Mouse (Mus musculus) hindbrain, postnatal 0 days (tissue): Measurements from ENCODE around the gene Tmem132c. TPM values are rescaled to one million over a fixed set of nuclear protein-coding genes. Genes with fewer than 3 reads are reported as not detected.

Experiments
- ATAC-seq: fragments of 200-750 bp; cut with Nextera tagmentation; 2 replicates; pipeline ENCODE4 v1.8.0; 2017; ENCODE audit warnings: mild to moderate bottlenecking, moderate TSS enrichment, moderate library complexity
- DNase-seq: peaks from one replicate; pipeline ENCODE4 v3.0.0-alpha.2; 2015; ENCODE audit warnings: low spot score
- H3K27ac ChIP-seq: fragments of 300-500 bp; sonication (generic); 2 replicates; pipeline ENCODE4 v1.5.1; 2014; ENCODE audit warnings: mild to moderate bottlenecking
- H3K27me3 ChIP-seq: fragments of 300-500 bp; sonication (generic); 2 replicates; pipeline ENCODE4 v1.6.1; 2014; ENCODE audit warnings: low read length, mixed read lengths; ENCODE audit not compliant: insufficient read depth
- H3K36me3 ChIP-seq: fragments of 300-500 bp; sonication (generic); 2 replicates; pipeline ENCODE4 v1.6.1; 2014; ENCODE audit warnings: low read length, mixed read lengths; ENCODE audit not compliant: insufficient read depth
- H3K4me1 ChIP-seq: fragments of 300-500 bp; sonication (generic); 2 replicates; pipeline ENCODE4 v1.6.1; 2014; ENCODE audit warnings: antibody characterized with exemption, low read length, mixed read lengths; ENCODE audit not compliant: insufficient read depth
- H3K4me2 ChIP-seq: fragments of 300-500 bp; sonication (generic); 2 replicates; pipeline ENCODE4 v1.6.1; 2014; ENCODE audit warnings: low read depth, mild to moderate bottlenecking, low read length, moderate library complexity, mixed read lengths
- H3K4me3 ChIP-seq: fragments of 300-500 bp; sonication (generic); 2 replicates; pipeline ENCODE4 v1.5.1; 2014; ENCODE audit warnings: low read length
- H3K9ac ChIP-seq: fragments of 300-500 bp; sonication (generic); replicated peaks from 2 replicates; pipeline ENCODE4 v1.6.1; 2014; ENCODE audit warnings: mild to moderate bottlenecking, low read length, moderate library complexity, mixed read lengths
- H3K9me3 ChIP-seq: fragments of 300-500 bp; sonication (generic); 2 replicates; pipeline ENCODE4 v1.6.1; 2016; ENCODE audit warnings: low read length, mixed read lengths
- CTCF ChIP-seq: IDR thresholded peaks from 2 replicates; pipeline ENCODE4 v1.5.1; 2016; ENCODE audit warnings: antibody characterized with exemption, control low read depth, low read depth
- WGBS: fragments of 180-500 bp; shearing (Covaris S2); extraction: QIAGEN DNeasy Blood & Tissue Kit; methylation state at CpG from one replicate; pipeline ENCODE4 v1.1.7; 2014; 5-methylcytosine and 5-hydroxymethylcytosine counted together
- polyA plus RNA-seq: library from polyadenylated mRNA; unstranded; fragments of >200 nt; fragmentation: Nextera tagmentation; extraction: Ambion mirVana; gene quantifications from 2 replicates; pipeline ENCODE4 v1.2.1, GENCODE M21; 2015
- total RNA-seq: library from RNA; depleted of rRNA; stranded (reverse); fragments of >200 nt; gene quantifications from 2 replicates; pipeline ENCODE4 v1.2.3, GENCODE M21; 2014

Gene Tmem132c
- total and polyA plus RNA-seq, 2 experiments from 2014 or later, result 12.9 to 46.0 TPM

DNA sequence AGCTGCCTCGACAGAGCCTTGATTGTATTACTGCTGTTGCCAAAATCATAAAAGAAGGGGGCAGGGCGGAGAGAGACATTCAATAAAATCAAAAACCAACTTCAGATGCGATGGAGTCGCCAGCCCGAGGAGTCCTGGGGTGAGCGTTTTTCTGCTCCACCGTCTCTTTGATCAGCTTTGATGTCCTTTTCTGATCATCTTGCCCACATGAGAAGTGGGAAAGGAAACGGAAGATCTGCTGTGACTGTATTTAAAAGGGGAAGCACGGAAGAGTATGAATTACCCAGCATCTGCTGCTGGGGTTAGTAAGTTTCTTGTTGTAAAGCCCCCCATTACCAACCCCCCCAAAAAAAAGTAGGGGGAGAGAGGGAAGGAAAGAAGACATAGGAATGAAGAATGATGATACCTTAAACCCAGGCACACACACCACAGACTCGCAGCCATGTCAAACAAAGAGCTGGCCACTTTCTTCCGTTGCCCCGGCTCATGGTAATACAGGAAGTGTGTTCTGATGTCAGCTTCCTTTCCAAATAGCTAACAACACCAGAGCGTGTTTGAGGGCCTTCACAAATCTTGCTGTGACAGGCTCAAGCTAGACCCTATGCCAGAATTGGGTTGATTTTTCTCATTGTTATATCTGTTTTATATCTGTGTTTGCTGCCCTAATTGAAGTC is 243.3 kb downstream of the Tmem132c start:
- H3K9me3 ChIP-seq, result no peaks in the 10 kb centered on the region
- DNase-seq (no peak), ATAC-seq (no peak)
- no peaks in the 10 kb centered on the region for H3K36me3 ChIP-seq
- no peaks in the 10 kb centered on the region for H3K4me1 ChIP-seq
- no peak overlapping the region for H3K4me3 ChIP-seq
- H3K4me2 ChIP-seq, result no peak overlapping the region
- 35% methylated on average over 13 of the region's 13 CpGs for WGBS
- no peak for TF ChIP-seq CTCF
- no peak overlapping the region for H3K27ac ChIP-seq
- no peaks in the 10 kb centered on the region for H3K27me3 ChIP-seq
- H3K9ac ChIP-seq, result no peak overlapping the region

DNA sequence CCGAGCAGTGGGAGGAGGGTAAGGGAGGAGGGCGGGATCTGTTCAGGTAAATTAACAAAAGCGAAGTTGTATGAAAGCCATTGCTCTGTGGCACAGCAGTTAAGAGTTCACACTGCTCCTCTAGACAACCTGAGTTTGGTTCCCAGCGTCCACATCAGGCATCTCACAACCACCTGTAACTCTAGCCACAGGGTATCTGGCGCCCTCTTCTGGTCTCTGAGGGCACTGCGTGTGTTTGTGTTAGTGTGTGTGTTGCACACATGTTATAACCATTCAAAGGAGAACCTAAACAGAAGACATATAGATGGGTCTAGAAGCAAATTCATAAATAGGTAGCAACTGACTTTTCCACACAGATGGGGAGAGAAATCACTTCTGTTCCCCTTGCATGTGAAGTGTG is 245.6 kb downstream of the Tmem132c start:
- no peak for ATAC-seq
- 89% methylated on average over 6 of the region's 6 CpGs for WGBS
- no peak overlapping the region for H3K4me2 ChIP-seq

DNA sequence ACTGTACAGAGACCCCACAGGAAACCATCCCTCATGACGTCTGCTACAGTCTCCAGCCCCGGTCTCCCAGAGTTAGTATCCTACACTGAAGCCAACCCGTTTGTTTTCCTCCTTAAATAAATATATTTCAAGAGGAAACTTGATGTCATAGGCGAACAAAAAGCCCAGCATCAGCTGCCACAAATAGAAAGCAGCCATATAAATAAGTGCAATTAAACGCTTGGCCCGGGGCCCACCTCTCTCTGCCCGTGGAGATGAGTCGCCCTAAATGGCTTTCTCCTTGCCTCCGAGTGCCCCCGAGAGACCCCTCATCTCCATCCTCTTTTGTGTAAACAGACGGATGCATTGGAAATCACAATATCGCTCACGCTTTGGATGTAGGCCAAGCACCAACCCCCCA is 247.1 kb downstream of the Tmem132c start:
- Histone ChIP-seq H3K4me3 (no peak overlapping the region), H3K27ac (no peak overlapping the region), H3K9me3 (no peaks in the 10 kb centered on the region), H3K4me2 (no peak overlapping the region), H3K9ac (no peak overlapping the region), H3K4me1 (no peaks in the 10 kb centered on the region), H3K27me3 (no peaks in the 10 kb centered on the region), H3K36me3 (no peaks in the 10 kb centered on the region)
- TF ChIP-seq CTCF, result no peak
- ATAC-seq, result no peak
- WGBS, result 47% methylated on average over 13 of the region's 13 CpGs
- DNase-seq, result no peak

More for the DNA sequence above, 245.6 kb downstream of the Tmem132c start:
- Histone ChIP-seq H3K9ac (no peak overlapping the region), H3K27ac (no peak overlapping the region), H3K9me3 (no peaks in the 10 kb centered on the region), H3K36me3 (no peaks in the 10 kb centered on the region), H3K4me3 (no peak overlapping the region), H3K27me3 (no peaks in the 10 kb centered on the region), H3K4me1 (no peaks in the 10 kb centered on the region)
- DNase-seq, result no peak
- peak; percentile 37 for TF ChIP-seq CTCF

DNA sequence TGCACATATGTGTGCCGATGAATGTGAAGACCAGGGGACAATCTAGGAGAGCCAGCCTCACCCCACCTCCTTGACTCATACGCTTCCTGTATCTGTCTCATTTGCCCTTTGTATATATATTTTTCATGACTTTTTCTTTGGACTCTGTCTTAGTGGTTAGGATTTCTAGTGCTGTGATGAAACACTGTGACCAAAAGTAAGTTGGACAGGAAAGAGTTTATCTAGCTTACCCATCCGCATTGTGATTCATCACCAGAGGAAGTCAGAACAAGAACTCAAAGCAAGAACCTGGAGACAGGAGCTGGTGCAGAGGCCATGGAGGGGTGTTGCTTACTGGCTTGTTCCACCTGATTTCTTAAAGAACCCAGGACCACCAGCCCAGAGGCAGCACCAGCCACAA is 250.1 kb downstream of the Tmem132c start:
- ATAC-seq (no peak), DNase-seq (no peak)
- no peak for TF ChIP-seq CTCF
- Histone ChIP-seq H3K4me2 (no peak overlapping the region), H3K36me3 (no peaks in the 10 kb centered on the region), H3K9me3 (no peaks in the 10 kb centered on the region), H3K4me1 (no peaks in the 10 kb centered on the region), H3K27me3 (no peaks in the 10 kb centered on the region), H3K4me3 (no peak overlapping the region), H3K9ac (no peak overlapping the region), H3K27ac (no peak overlapping the region)
- 97% methylated on average over 3 of the region's 3 CpGs for WGBS

DNA sequence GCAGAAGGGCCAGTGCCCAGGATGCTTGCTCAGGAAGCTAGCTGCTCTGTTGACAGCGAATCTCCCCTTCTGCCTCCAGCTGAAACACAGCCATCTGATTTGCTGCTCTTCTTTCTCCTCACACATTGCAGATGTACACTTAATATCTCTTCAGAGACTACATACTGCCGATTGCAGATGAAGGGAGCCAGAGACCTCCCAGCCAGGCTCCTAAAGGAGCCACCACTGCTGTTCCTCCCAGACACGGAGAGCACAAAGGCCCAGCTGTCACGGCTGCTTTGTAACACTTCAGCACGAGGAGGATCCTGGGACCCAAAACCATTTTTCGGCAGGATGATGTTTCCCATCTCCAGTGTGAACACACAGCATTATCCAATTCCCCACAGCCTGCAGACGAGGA is 255.3 kb downstream of the Tmem132c start:
- no peak overlapping the region for H3K4me3 ChIP-seq
- H3K27ac ChIP-seq, result no peak overlapping the region
- no peaks in the 10 kb centered on the region for H3K4me1 ChIP-seq
- H3K27me3 ChIP-seq, result no peaks in the 10 kb centered on the region
- H3K9me3 ChIP-seq, result no peaks in the 10 kb centered on the region
- TF ChIP-seq CTCF, result no peak
- peak; percentile 30 for DNase-seq
- H3K4me2 ChIP-seq, result no peak overlapping the region
- H3K9ac ChIP-seq, result no peak overlapping the region
- WGBS, result 26% methylated on average over 7 of the region's 7 CpGs
- no peak for ATAC-seq
- no peaks in the 10 kb centered on the region for H3K36me3 ChIP-seq

DNA sequence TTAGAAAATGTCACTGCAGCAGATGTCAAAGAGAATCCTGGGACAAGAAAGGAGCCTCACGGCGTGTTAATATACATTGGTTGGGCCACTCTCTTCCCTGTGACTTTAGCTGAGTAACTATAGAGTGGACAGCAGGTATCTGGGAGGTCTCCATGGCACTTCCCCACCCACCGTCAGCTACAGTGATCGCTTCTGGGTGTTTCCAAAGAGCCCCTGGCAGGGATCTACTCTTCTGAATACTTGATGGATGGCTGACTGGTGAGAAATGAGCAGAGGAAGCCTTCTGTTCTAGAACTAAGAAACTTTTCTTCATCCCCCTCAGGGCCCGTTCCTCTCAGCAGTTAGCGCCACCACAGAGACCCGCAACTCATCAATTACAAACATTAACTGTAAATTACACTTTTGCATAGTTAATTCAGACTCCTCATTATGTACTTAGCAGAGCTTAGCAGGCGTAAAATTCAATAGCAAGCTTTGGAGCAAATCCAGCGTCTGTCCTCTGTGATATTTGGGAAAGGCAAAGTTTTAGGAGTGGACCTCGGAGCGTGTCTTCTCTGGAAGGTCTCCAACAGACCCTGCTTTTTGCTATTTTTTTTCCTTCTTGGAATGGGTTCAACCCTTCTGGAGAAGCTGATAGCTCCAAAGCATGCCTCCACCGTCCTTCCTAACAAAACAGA is 257.7 kb downstream of the Tmem132c start:
- Histone ChIP-seq H3K4me3 (no peak overlapping the region), H3K27me3 (no peaks in the 10 kb centered on the region), H3K4me2 (no peak overlapping the region), H3K4me1 (no peaks in the 10 kb centered on the region), H3K27ac (no peak overlapping the region), H3K9ac (no peak overlapping the region), H3K36me3 (no peaks in the 10 kb centered on the region), H3K9me3 (no peaks in the 10 kb centered on the region)
- ATAC-seq, result no peak
- peak; percentile 60 for DNase-seq
- no peak for TF ChIP-seq CTCF
- 25% methylated on average over 12 of the region's 12 CpGs for WGBS

DNA sequence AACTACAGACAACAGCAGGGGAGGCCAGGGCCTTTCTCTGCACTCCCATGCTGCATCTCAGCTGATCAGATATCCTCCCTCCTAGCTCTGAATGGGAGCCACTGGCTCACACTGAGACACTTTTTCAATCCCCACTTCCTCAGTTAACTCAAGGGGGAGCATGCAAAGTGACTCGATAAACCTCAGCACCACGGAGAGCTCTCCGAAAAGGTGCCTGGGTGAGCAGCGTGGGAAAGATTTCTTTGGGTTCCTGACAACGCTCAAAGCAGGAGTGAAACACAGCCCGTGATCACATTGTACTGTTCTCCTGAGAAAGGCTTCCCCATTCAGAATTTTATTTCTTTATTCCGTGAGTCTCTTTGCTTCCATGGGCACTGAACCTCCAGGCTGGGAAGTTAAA is 261.2 kb downstream of the Tmem132c start:
- H3K36me3 ChIP-seq, result no peaks in the 10 kb centered on the region
- no peak overlapping the region for H3K4me3 ChIP-seq
- no peaks in the 10 kb centered on the region for H3K9me3 ChIP-seq
- no peak for TF ChIP-seq CTCF
- H3K27me3 ChIP-seq, result no peaks in the 10 kb centered on the region
- H3K4me1 ChIP-seq, result no peaks in the 10 kb centered on the region
- no peak overlapping the region for H3K9ac ChIP-seq
- H3K4me2 ChIP-seq, result no peak overlapping the region
- DNase-seq (no peak), ATAC-seq (no peak)
- no peak overlapping the region for H3K27ac ChIP-seq
- WGBS, result 40% methylated on average over 7 of the region's 7 CpGs
